Mouse (Mus musculus): ENCODE results near the gene Clasp2.
"Not testable (repeated sequence)": the region's sequence is repeated elsewhere in the genome, so short reads cannot be mapped to it uniquely, and the experiment has no call there.

The Clasp2 gene

GRCm38 (mm10) chr9:113755888-113756719 lies 14.8 kb downstream of the Clasp2 start:
- no peak for DNase-seq (ENCODE audit: low read depth, low spot score)

GRCm38 (mm10) chr9:113758472-113758871 lies 17.2 kb downstream of the Clasp2 start:
- DNase-seq (ENCODE audit: low read depth, low spot score), result no peak

GRCm38 (mm10) chr9:113759684-113760083 lies 18.4 kb downstream of the Clasp2 start:
- DNase-seq (ENCODE audit: low read depth, low spot score), result no peak

GRCm38 (mm10) chr9:113762389-113762788 lies 21.1 kb downstream of the Clasp2 start:
- DNase-seq (ENCODE audit: low read depth, low spot score), result no peak

GRCm38 (mm10) chr9:113763123-113763522 lies 21.9 kb downstream of the Clasp2 start:
- DNase-seq (ENCODE audit: low read depth, low spot score), result no peak

- no peak for DNase-seq (ENCODE audit: low read depth, low spot score)
Measured at GRCm38 (mm10) chr9:113770640-113771039, 29.4 kb downstream of the Clasp2 start.

- DNase-seq (ENCODE audit: low read depth, low spot score), result no peak
Measured at GRCm38 (mm10) chr9:113780863-113781262, 39.6 kb downstream of the Clasp2 start.

GRCm38 (mm10) chr9:113782362-113783005 lies 41.2 kb downstream of the Clasp2 start:
- DNase-seq (ENCODE audit: low read depth, low spot score), result no peak

- DNase-seq (ENCODE audit: low read depth, low spot score), result no peak
Measured at GRCm38 (mm10) chr9:113783674-113784073, 42.4 kb downstream of the Clasp2 start.

- DNase-seq (ENCODE audit: low read depth, low spot score), result not testable (repeated sequence)
Measured at GRCm38 (mm10) chr9:113789283-113789682, 48.0 kb downstream of the Clasp2 start.

- DNase-seq (ENCODE audit: low read depth, low spot score), result peak; percentile 93
Measured at GRCm38 (mm10) chr9:113792651-113793512, 51.6 kb downstream of the Clasp2 start.

GRCm38 (mm10) chr9:113793513-113793905 lies 52.2 kb downstream of the Clasp2 start:
- no peak for DNase-seq (ENCODE audit: low read depth, low spot score)

- DNase-seq (ENCODE audit: low read depth, low spot score), result no peak
Measured at GRCm38 (mm10) chr9:113793966-113794365, 52.7 kb downstream of the Clasp2 start.

GRCm38 (mm10) chr9:113797206-113797605 lies 55.9 kb downstream of the Clasp2 start:
- DNase-seq (ENCODE audit: low read depth, low spot score), result no peak

GRCm38 (mm10) chr9:113800671-113801070 lies 59.4 kb downstream of the Clasp2 start:
- no peak for DNase-seq (ENCODE audit: low read depth, low spot score)

- no peak for DNase-seq (ENCODE audit: low read depth, low spot score)
Measured at GRCm38 (mm10) chr9:113802734-113803133, 61.5 kb downstream of the Clasp2 start.

- no peak for DNase-seq (ENCODE audit: low read depth, low spot score)
Measured at GRCm38 (mm10) chr9:113803751-113804150, 62.5 kb downstream of the Clasp2 start.

GRCm38 (mm10) chr9:113805359-113805758 lies 64.1 kb downstream of the Clasp2 start:
- no peak for DNase-seq (ENCODE audit: low read depth, low spot score)

- no peak for DNase-seq (ENCODE audit: low read depth, low spot score)
Measured at GRCm38 (mm10) chr9:113811327-113811726, 70.1 kb downstream of the Clasp2 start.

GRCm38 (mm10) chr9:113811957-113812670 lies 70.8 kb downstream of the Clasp2 start:
- DNase-seq (ENCODE audit: low read depth, low spot score), result peak; percentile 88

GRCm38 (mm10) chr9:113812671-113813001 lies 71.4 kb downstream of the Clasp2 start:
- DNase-seq (ENCODE audit: low read depth, low spot score), result no peak

Data from telencephalon, adult 2 months (tissue).